Mouse (Mus musculus): ENCODE results near the gene Mboat2. TPM values are rescaled to one million over a fixed set of nuclear protein-coding genes. Genes with fewer than 3 reads are reported as not detected.

Mboat2 gene
- total and polyA plus RNA-seq, 2 experiments from 2014 or later = 60.2 to 73.0 TPM

GRCm38 (mm10) chr12:24893777-24894468 is 63.2 kb downstream of the Mboat2 start:
- TF ChIP-seq CTCF (IDR thresholded peaks at IDR 0.05; ENCODE audit: low read depth) = no peak
- H3K27me3 ChIP-seq (ENCODE audit: insufficient read depth, low read length) = no peaks in the 10 kb centered on the region
- 0 out of 2 replicates have a peak overlapping the region, but pooled peaks have one; percentile 28 for H3K9ac ChIP-seq (replicated peaks; ENCODE audit: low read length)
- ATAC-seq = peak; percentile 95
- H3K36me3 ChIP-seq (ENCODE audit: insufficient read depth, low read length) = no peaks in the 10 kb centered on the region; the same call in 1 of the 2 replicates
- WGBS = 20% methylated on average over 10 of the region's 10 CpGs
- DNase-seq (ENCODE audit: low spot score) = peak; percentile 77
- peaks cover 11% of the 10 kb centered on the region for H3K4me1 ChIP-seq (ENCODE audit: insufficient read depth, low read length)
- no peaks in the 10 kb centered on the region for H3K9me3 ChIP-seq (ENCODE audit: low read length)
- H3K27ac ChIP-seq = peak overlapping the region; percentile 74
- no peak overlapping the region for H3K4me3 ChIP-seq (ENCODE audit: low read length)
- H3K4me2 ChIP-seq (ENCODE audit: low read depth, low read length) = no peak overlapping the region

GRCm38 (mm10) chr12:24895352-24895751 is 64.7 kb downstream of the Mboat2 start:
- 85% methylated on average over 5 of the region's 5 CpGs for WGBS
- no peaks in the 10 kb centered on the region; the same call in 1 of the 2 replicates for H3K36me3 ChIP-seq (ENCODE audit: insufficient read depth, low read length)
- TF ChIP-seq CTCF (IDR thresholded peaks at IDR 0.05; ENCODE audit: low read depth) = no peak
- peaks cover 11% of the 10 kb centered on the region for H3K4me1 ChIP-seq (ENCODE audit: insufficient read depth, low read length)
- DNase-seq (ENCODE audit: low spot score) = no peak
- no peak overlapping the region for H3K4me3 ChIP-seq (ENCODE audit: low read length)
- no peaks in the 10 kb centered on the region for H3K9me3 ChIP-seq (ENCODE audit: low read length)
- no peak for ATAC-seq
- H3K27ac ChIP-seq = no peak overlapping the region
- H3K9ac ChIP-seq (replicated peaks; ENCODE audit: low read length) = no peak overlapping the region
- H3K4me2 ChIP-seq (ENCODE audit: low read depth, low read length) = no peak overlapping the region
- no peaks in the 10 kb centered on the region for H3K27me3 ChIP-seq (ENCODE audit: insufficient read depth, low read length)

- no peaks in the 10 kb centered on the region; the same call in 1 of the 2 replicates for H3K36me3 ChIP-seq (ENCODE audit: insufficient read depth, low read length)
- H3K4me2 ChIP-seq (ENCODE audit: low read depth, low read length) = no peak overlapping the region
- peaks cover 11% of the 10 kb centered on the region for H3K4me1 ChIP-seq (ENCODE audit: insufficient read depth, low read length)
- no peaks in the 10 kb centered on the region for H3K9me3 ChIP-seq (ENCODE audit: low read length)
- H3K27me3 ChIP-seq (ENCODE audit: insufficient read depth, low read length) = no peaks in the 10 kb centered on the region
- TF ChIP-seq CTCF (IDR thresholded peaks at IDR 0.05; ENCODE audit: low read depth) = no peak
- no peak overlapping the region for H3K27ac ChIP-seq
- no peak for DNase-seq (ENCODE audit: low spot score)
- ATAC-seq = no peak
- no peak overlapping the region for H3K4me3 ChIP-seq (ENCODE audit: low read length)
- WGBS = 55% methylated on average over 4 of the region's 4 CpGs
- no peak overlapping the region for H3K9ac ChIP-seq (replicated peaks; ENCODE audit: low read length)
Observed at GRCm38 (mm10) chr12:24897354-24897753, 66.7 kb downstream of the Mboat2 start.

- no peak overlapping the region for H3K9ac ChIP-seq (replicated peaks; ENCODE audit: low read length)
- H3K9me3 ChIP-seq (ENCODE audit: low read length) = no peaks in the 10 kb centered on the region
- ATAC-seq (no peak), DNase-seq (ENCODE audit: low spot score) (no peak)
- H3K4me3 ChIP-seq (ENCODE audit: low read length) = no peak overlapping the region
- no peaks in the 10 kb centered on the region; the same call in 1 of the 2 replicates for H3K36me3 ChIP-seq (ENCODE audit: insufficient read depth, low read length)
- H3K4me1 ChIP-seq (ENCODE audit: insufficient read depth, low read length) = peaks cover 11% of the 10 kb centered on the region
- no peak overlapping the region for H3K27ac ChIP-seq
- no peak for TF ChIP-seq CTCF (IDR thresholded peaks at IDR 0.05; ENCODE audit: low read depth)
- no peak overlapping the region for H3K4me2 ChIP-seq (ENCODE audit: low read depth, low read length)
- no peaks in the 10 kb centered on the region for H3K27me3 ChIP-seq (ENCODE audit: insufficient read depth, low read length)
- WGBS = 52% methylated on average over 9 of the region's 9 CpGs
Observed at GRCm38 (mm10) chr12:24898226-24898625, 67.5 kb downstream of the Mboat2 start.

GRCm38 (mm10) chr12:24899636-24900035 is 69.0 kb downstream of the Mboat2 start:
- H3K36me3 ChIP-seq (ENCODE audit: insufficient read depth, low read length) = no peaks in the 10 kb centered on the region; the same call in 1 of the 2 replicates
- H3K4me2 ChIP-seq (ENCODE audit: low read depth, low read length) = no peak overlapping the region
- no peaks in the 10 kb centered on the region for H3K27me3 ChIP-seq (ENCODE audit: insufficient read depth, low read length)
- 80% methylated on average over 10 of the region's 10 CpGs for WGBS
- ATAC-seq (no peak), DNase-seq (ENCODE audit: low spot score) (no peak)
- no peak overlapping the region for H3K4me3 ChIP-seq (ENCODE audit: low read length)
- TF ChIP-seq CTCF (IDR thresholded peaks at IDR 0.05; ENCODE audit: low read depth) = no peak
- H3K9ac ChIP-seq (replicated peaks; ENCODE audit: low read length) = no peak overlapping the region
- no peaks in the 10 kb centered on the region for H3K9me3 ChIP-seq (ENCODE audit: low read length)
- no peaks in the 10 kb centered on the region for H3K4me1 ChIP-seq (ENCODE audit: insufficient read depth, low read length)
- H3K27ac ChIP-seq = no peak overlapping the region

GRCm38 (mm10) chr12:24902736-24903135 is 72.1 kb downstream of the Mboat2 start:
- Histone ChIP-seq H3K9ac (replicated peaks; ENCODE audit: low read length) (no peak overlapping the region), H3K36me3 (ENCODE audit: insufficient read depth, low read length) (no peaks in the 10 kb centered on the region; the same call in 1 of the 2 replicates), H3K4me1 (ENCODE audit: insufficient read depth, low read length) (no peaks in the 10 kb centered on the region), H3K27me3 (ENCODE audit: insufficient read depth, low read length) (no peaks in the 10 kb centered on the region), H3K4me3 (ENCODE audit: low read length) (no peak overlapping the region), H3K27ac (no peak overlapping the region), H3K9me3 (ENCODE audit: low read length) (no peaks in the 10 kb centered on the region), H3K4me2 (ENCODE audit: low read depth, low read length) (no peak overlapping the region)
- 84% methylated on average over 5 of the region's 5 CpGs for WGBS
- TF ChIP-seq CTCF (IDR thresholded peaks at IDR 0.05; ENCODE audit: low read depth) = no peak
- DNase-seq (ENCODE audit: low spot score) (no peak), ATAC-seq (no peak)

GRCm38 (mm10) chr12:24907894-24908293 is 77.2 kb downstream of the Mboat2 start:
- no peaks in the 10 kb centered on the region for H3K4me1 ChIP-seq (ENCODE audit: insufficient read depth, low read length)
- no peak overlapping the region for H3K4me3 ChIP-seq (ENCODE audit: low read length)
- no peaks in the 10 kb centered on the region for H3K9me3 ChIP-seq (ENCODE audit: low read length)
- no peak overlapping the region for H3K4me2 ChIP-seq (ENCODE audit: low read depth, low read length)
- no peaks in the 10 kb centered on the region for H3K27me3 ChIP-seq (ENCODE audit: insufficient read depth, low read length)
- H3K27ac ChIP-seq = no peak overlapping the region
- DNase-seq (ENCODE audit: low spot score) (no peak), ATAC-seq (no peak)
- H3K9ac ChIP-seq (replicated peaks; ENCODE audit: low read length) = no peak overlapping the region
- 0 out of 2 replicates have a peak, but pooled peaks cover 5% of the 10 kb centered on the region for H3K36me3 ChIP-seq (ENCODE audit: insufficient read depth, low read length)
- WGBS = 68% methylated on average over 2 of the region's 2 CpGs
- TF ChIP-seq CTCF (IDR thresholded peaks at IDR 0.05; ENCODE audit: low read depth) = no peak

Measured in hindbrain, postnatal 0 days (tissue).